Mouse (Mus musculus) brain, embryonic 14.5 days (tissue): ENCODE data around the gene Gm9945. TPM values are rescaled to one million over a fixed set of nuclear protein-coding genes. Genes with fewer than 3 reads are reported as not detected.

Experiments used
- DNase-seq: peaks from one replicate; pipeline ENCODE4 v3.0.0-alpha.2; 2011; ENCODE audit warnings: low read depth
- CTCF ChIP-seq: fragments of 200-500 bp; IDR thresholded peaks from 2 replicates; pipeline ENCODE4 v1.5.1; 2012; ENCODE audit warnings: inconsistent platforms, mild to moderate bottlenecking, moderate library complexity, borderline replicate concordance; ENCODE audit not compliant: insufficient read depth, insufficient read length; ENCODE audit errors: extremely low read depth
- POLR2A ChIP-seq: fragments of 200-500 bp; IDR thresholded peaks from 2 replicates; pipeline ENCODE4 v1.6.1; 2012; ENCODE audit warnings: mild to moderate bottlenecking, inconsistent platforms, borderline replicate concordance; ENCODE audit not compliant: poor library complexity, insufficient read depth, insufficient read length, severe bottlenecking; ENCODE audit errors: extremely low read depth
- polyA plus RNA-seq: library from polyadenylated mRNA; depleted of rRNA; stranded (reverse); fragments of >200 nt; gene quantifications from 2 replicates; pipeline ENCODE4 v1.2.3, GENCODE M21; 2012

The Gm9945 gene
- polyA plus RNA-seq, 1 experiment, result not detected

- DNase-seq, result no peak
- TF ChIP-seq POLR2A (no peak), CTCF (no peak)
Measured at GRCm38 (mm10) chr11:53483159-53483891, 3.4 kb downstream of the Gm9945 start.

- DNase-seq, result no peak
- TF ChIP-seq POLR2A, result no peak
- TF ChIP-seq CTCF, result peak; percentile 30; the same call in 1 of the 2 replicates
Measured at GRCm38 (mm10) chr11:53485719-53486118, 5.8 kb downstream of the Gm9945 start.

GRCm38 (mm10) chr11:53486351-53486750 is 6.4 kb downstream of the Gm9945 start:
- no peak for DNase-seq
- TF ChIP-seq POLR2A (no peak), CTCF (no peak)

GRCm38 (mm10) chr11:53486822-53487594 is 7.0 kb downstream of the Gm9945 start:
- no peak for DNase-seq
- TF ChIP-seq POLR2A (no peak), CTCF (no peak)

- TF ChIP-seq POLR2A (no peak), CTCF (no peak)
- no peak for DNase-seq
Measured at GRCm38 (mm10) chr11:53489007-53489406, 9.0 kb downstream of the Gm9945 start.

GRCm38 (mm10) chr11:53489421-53489820 is 9.5 kb downstream of the Gm9945 start:
- no peak for DNase-seq
- TF ChIP-seq CTCF, result no peak
- TF ChIP-seq POLR2A, result no peak

GRCm38 (mm10) chr11:53491954-53492401 is 12.0 kb downstream of the Gm9945 start:
- DNase-seq, result peak; percentile 86
- no peak for TF ChIP-seq POLR2A
- TF ChIP-seq CTCF, result no peak

GRCm38 (mm10) chr11:53493243-53493955 is 13.4 kb downstream of the Gm9945 start:
- TF ChIP-seq POLR2A (no peak), CTCF (no peak)
- DNase-seq, result peak; percentile 54

GRCm38 (mm10) chr11:53495417-53495816 is 15.5 kb downstream of the Gm9945 start:
- TF ChIP-seq POLR2A, result no peak
- no peak for TF ChIP-seq CTCF
- peak; percentile 81 for DNase-seq

- peak; percentile 55 for DNase-seq
- TF ChIP-seq POLR2A, result no peak
- TF ChIP-seq CTCF, result no peak
Measured at GRCm38 (mm10) chr11:53496946-53497345, 17.0 kb downstream of the Gm9945 start.

GRCm38 (mm10) chr11:53500569-53500968 is 20.6 kb downstream of the Gm9945 start:
- peak; percentile 55 for DNase-seq
- no peak for TF ChIP-seq CTCF
- no peak for TF ChIP-seq POLR2A
